Mouse (Mus musculus) MEL (cell line): ENCODE results near the gene Tmem80. TPM values are rescaled to one million over a fixed set of nuclear protein-coding genes. Genes with fewer than 3 reads are reported as not detected.

Experiments
- DNase-seq: peaks from one replicate; pipeline ENCODE4 v3.0.0; 2011; ENCODE audit warnings: low read depth, low spot score
- H3K27ac ChIP-seq: 2 replicates; pipeline ENCODE4 v1.5.1; 2012; ENCODE audit warnings: low read depth, mild to moderate bottlenecking, control low read depth, low read length, moderate library complexity; ENCODE audit not compliant: control insufficient read depth
- H3K27me3 ChIP-seq, 2 experiments: fragments of 150-350 bp in 1 of 2; sonication (generic) in 1 of 2; 2 replicates each; pipeline ENCODE4 v1.6.1; 2012; ENCODE audit warnings: low read length in 2 of 2, mild to moderate bottlenecking in 2 of 2, improper control_type of control experiment in 1 of 2, moderate library complexity in 1 of 2; ENCODE audit not compliant: insufficient read depth in 2 of 2, control insufficient read depth in 1 of 2
- H3K36me3 ChIP-seq, 2 experiments: 2 replicates each; pipeline ENCODE4 v1.6.1; 2012 to 2014; ENCODE audit warnings: low read length in 2 of 2, improper control_type of control experiment in 1 of 2, inconsistent platforms in 1 of 2, mild to moderate bottlenecking in 1 of 2; ENCODE audit not compliant: insufficient read depth in 2 of 2, control insufficient read depth in 1 of 2
- H3K4me1 ChIP-seq, 2 experiments: fragments of 150-350 bp in 1 of 2; sonication (generic) in 1 of 2; 2 replicates each; pipeline ENCODE4 v1.6.1; 2012; ENCODE audit warnings: low read length in 2 of 2, improper control_type of control experiment in 1 of 2, mild to moderate bottlenecking in 1 of 2; ENCODE audit not compliant: insufficient read depth in 2 of 2, control insufficient read depth in 1 of 2
- H3K4me3 ChIP-seq, 2 experiments: fragments of 150-350 bp in 1 of 2; sonication (generic) in 1 of 2; 2 replicates each; pipeline ENCODE4 v1.5.1; 2012; ENCODE audit warnings: low read depth in 2 of 2, low read length in 2 of 2, mild to moderate bottlenecking in 2 of 2, moderate library complexity in 2 of 2, control low read depth in 1 of 2, improper control_type of control experiment in 1 of 2; ENCODE audit not compliant: control insufficient read depth in 1 of 2, insufficient read depth in 1 of 2
- H3K79me2 ChIP-seq: 2 replicates; pipeline ENCODE4 v1.6.1; 2012; ENCODE audit warnings: mild to moderate bottlenecking, low read length, moderate library complexity; ENCODE audit not compliant: control insufficient read depth, poor library complexity, insufficient read depth
- H3K9ac ChIP-seq: 2 replicates; pipeline ENCODE4 v1.6.1; 2012; ENCODE audit warnings: low read depth, mild to moderate bottlenecking, control low read depth, low read length, moderate library complexity; ENCODE audit not compliant: control insufficient read depth, poor library complexity, severe bottlenecking
- H3K9me3 ChIP-seq: fragments of 150-350 bp; sonication (generic); replicated peaks from 2 replicates; pipeline ENCODE4 v1.6.1; 2012; ENCODE audit warnings: mild to moderate bottlenecking, low read length, improper control_type of control experiment, moderate library complexity; ENCODE audit not compliant: insufficient read depth
- BHLHE40 ChIP-seq: IDR thresholded peaks from 2 replicates; pipeline ENCODE4 v1.6.1; 2012; ENCODE audit warnings: low read depth, mild to moderate bottlenecking, inconsistent platforms, low read length, improper control_type of control experiment, borderline replicate concordance
- CHD1 ChIP-seq: IDR thresholded peaks from 2 replicates; pipeline ENCODE4 v1.6.1; 2012; ENCODE audit warnings: low read depth, mild to moderate bottlenecking, inconsistent platforms, low read length, improper control_type of control experiment
- CHD2 ChIP-seq: IDR thresholded peaks from 2 replicates; pipeline ENCODE4 v1.6.1; 2011; ENCODE audit warnings: low read length, improper control_type of control experiment
- ELF1 ChIP-seq: IDR thresholded peaks from 2 replicates; pipeline ENCODE4 v1.6.1; 2014; ENCODE audit warnings: low read depth, mild to moderate bottlenecking, inconsistent platforms, low read length, improper control_type of control experiment, moderate library complexity
- ETS1 ChIP-seq: IDR thresholded peaks from 2 replicates; pipeline ENCODE4 v1.6.1; 2012; ENCODE audit warnings: low read depth, mild to moderate bottlenecking, inconsistent platforms, low read length, improper control_type of control experiment, moderate library complexity
- GATA1 ChIP-seq: IDR thresholded peaks from 2 replicates; pipeline ENCODE4 v1.6.1; 2011; ENCODE audit warnings: low read depth, low read length, improper control_type of control experiment
- JUND ChIP-seq: IDR thresholded peaks from 2 replicates; pipeline ENCODE4 v1.6.1; 2011; ENCODE audit warnings: low read depth, mild to moderate bottlenecking, improper control_type of control experiment, low read length
- MAFK ChIP-seq: IDR thresholded peaks from 2 replicates; pipeline ENCODE4 v1.6.1; 2011; ENCODE audit warnings: low read depth, mild to moderate bottlenecking, low read length, improper control_type of control experiment, borderline replicate concordance
- MAZ ChIP-seq: IDR thresholded peaks from 2 replicates; pipeline ENCODE4 v1.6.1; 2012; ENCODE audit warnings: low read depth, mild to moderate bottlenecking, inconsistent platforms, low read length, improper control_type of control experiment
- MYB ChIP-seq: IDR thresholded peaks from 2 replicates; pipeline ENCODE4 v1.6.1; 2011; ENCODE audit warnings: mild to moderate bottlenecking, low read depth, low read length, improper control_type of control experiment
- MYC ChIP-seq: IDR thresholded peaks from 2 replicates; pipeline ENCODE4 v1.6.1; 2011; ENCODE audit warnings: low read depth, mild to moderate bottlenecking, low read length, improper control_type of control experiment, moderate library complexity
- NRF1 ChIP-seq: IDR thresholded peaks from 2 replicates; pipeline ENCODE4 v1.6.1; 2014; ENCODE audit warnings: low read depth, mild to moderate bottlenecking, inconsistent platforms, low read length, improper control_type of control experiment, moderate library complexity; ENCODE audit not compliant: poor library complexity, insufficient read depth, severe bottlenecking
- POLR2A ChIP-seq, 2 experiments: IDR thresholded peaks; 2 replicates each; pipeline ENCODE4 v1.6.1; 2011 to 2012; ENCODE audit warnings: low read length in 2 of 2, mild to moderate bottlenecking in 2 of 2, control low read depth in 1 of 2, improper control_type of control experiment in 1 of 2, low read depth in 1 of 2, moderate library complexity in 1 of 2; ENCODE audit not compliant: control insufficient read depth in 1 of 2, insufficient read depth in 1 of 2, poor library complexity in 1 of 2
- POLR2AphosphoS2 ChIP-seq: IDR thresholded peaks from 2 replicates; pipeline ENCODE4 v1.6.1; 2011; ENCODE audit warnings: low read length, improper control_type of control experiment
- RAD21 ChIP-seq: IDR thresholded peaks from 2 replicates; pipeline ENCODE4 v1.6.1; 2011; ENCODE audit warnings: mild to moderate bottlenecking, low read depth, low read length, improper control_type of control experiment
- SIN3A ChIP-seq: IDR thresholded peaks from 2 replicates; pipeline ENCODE4 v1.6.1; 2012; ENCODE audit warnings: low read length, improper control_type of control experiment, inconsistent platforms
- USF1 ChIP-seq: IDR thresholded peaks from 2 replicates; pipeline ENCODE4 v1.6.1; 2014; ENCODE audit warnings: low read depth, mild to moderate bottlenecking, inconsistent platforms, low read length, improper control_type of control experiment, moderate library complexity
- USF2 ChIP-seq, 2 experiments: IDR thresholded peaks; 2 replicates each; pipeline ENCODE4 v1.6.1; 2011 to 2012; ENCODE audit warnings: improper control_type of control experiment in 2 of 2, low read length in 2 of 2, borderline replicate concordance in 1 of 2, inconsistent platforms in 1 of 2, low read depth in 1 of 2, mild to moderate bottlenecking in 1 of 2; ENCODE audit not compliant: insufficient read depth in 1 of 2
- ZC3H11A ChIP-seq: IDR thresholded peaks from 2 replicates; pipeline ENCODE4 v1.6.1; 2012; ENCODE audit warnings: low read depth, mild to moderate bottlenecking, inconsistent platforms, low read length, improper control_type of control experiment
- ZMIZ1 ChIP-seq: IDR thresholded peaks from 2 replicates; pipeline ENCODE4 v1.6.1; 2012; ENCODE audit warnings: low read depth, mild to moderate bottlenecking, inconsistent platforms, low read length, improper control_type of control experiment, moderate library complexity
- ZNF384 ChIP-seq: IDR thresholded peaks from 2 replicates; pipeline ENCODE4 v1.6.1; 2012; ENCODE audit warnings: low read depth, mild to moderate bottlenecking, inconsistent platforms, low read length, improper control_type of control experiment
- polyA plus RNA-seq, 2 experiments: library from polyadenylated mRNA; stranded (reverse) in 1 of 2; unstranded in 1 of 2; fragments of >175 nt in 1 of 2; fragments of >200 nt in 1 of 2; gene quantifications; 2 replicates each; pipeline versions ENCODE4 v1.2.1 to v1.2.4; 2012; ENCODE audit warnings: low replicate concordance in 2 of 2, low read depth in 1 of 2; ENCODE audit not compliant: insufficient read length in 2 of 2, insufficient read depth in 1 of 2, missing spikeins in 1 of 2
- total RNA-seq: library from RNA; depleted of rRNA; stranded (reverse); fragments of 300-350 nt; gene quantifications from 2 replicates; pipeline ENCODE4 v1.2.3, GENCODE M21; 2012

Tmem80 gene
- total and polyA plus RNA-seq, 3 experiments = 12.3 to 27.7 TPM; not detected in 1

- Histone ChIP-seq H3K27me3 (no peaks in the 10 kb centered on the region), H3K27ac (no peak overlapping the region), H3K79me2 (no peaks in the 10 kb centered on the region), H3K9me3 (no peaks in the 10 kb centered on the region), H3K4me1 (no peaks in the 10 kb centered on the region), H3K4me3 (no peak overlapping the region), H3K36me3 (no peaks in the 10 kb centered on the region), H3K9ac (no peak overlapping the region)
- no peak for DNase-seq
- TF ChIP-seq RAD21 = no peak
- TF ChIP-seq MYC = no peak
- no peak for TF ChIP-seq MYB
- TF ChIP-seq ZNF384 = no peak
- TF ChIP-seq ZMIZ1 = no peak
- no peak for TF ChIP-seq CHD1
- no peak for TF ChIP-seq POLR2AphosphoS2
- TF ChIP-seq BHLHE40 = no peak
- no peak for TF ChIP-seq CHD2
These were observed 34.8 kb upstream of the Tmem80 start for GRCm38 (mm10) chr7:141292583-141293388.

DNA sequence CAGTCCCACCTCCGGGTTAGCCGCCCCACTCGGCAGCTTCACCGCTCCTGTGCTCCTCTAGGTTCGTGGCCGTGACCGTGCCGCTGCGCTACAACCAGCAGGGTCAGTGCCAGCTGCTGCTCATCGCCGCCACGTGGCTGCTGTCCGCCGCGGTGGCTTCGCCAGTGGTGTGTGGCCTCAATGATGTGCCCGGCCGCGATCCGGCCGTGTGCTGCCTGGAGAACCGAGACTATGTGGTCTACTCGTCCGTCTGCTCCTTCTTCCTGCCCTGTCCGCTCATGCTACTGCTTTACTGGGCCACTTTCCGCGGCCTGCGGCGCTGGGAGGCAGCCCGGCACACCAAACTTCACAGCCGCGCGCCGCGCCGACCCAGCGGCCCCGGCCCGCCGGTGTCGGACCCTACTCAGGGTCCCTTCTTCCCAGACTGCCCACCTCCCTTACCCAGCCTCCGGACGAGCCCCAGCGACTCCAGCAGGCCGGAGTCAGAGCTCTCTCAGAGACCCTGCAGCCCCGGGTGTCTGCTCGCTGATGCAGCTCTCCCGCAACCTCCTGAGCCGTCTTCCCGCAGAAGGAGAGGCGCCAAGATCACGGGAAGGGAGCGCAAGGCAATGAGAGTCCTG is 33.6 kb upstream of the Tmem80 start:
- Histone ChIP-seq H3K27ac (no peak overlapping the region), H3K27me3 (no peaks in the 10 kb centered on the region), H3K9ac (no peak overlapping the region), H3K36me3 (no peaks in the 10 kb centered on the region), H3K4me3 (no peak overlapping the region), H3K9me3 (no peaks in the 10 kb centered on the region), H3K4me1 (no peaks in the 10 kb centered on the region), H3K79me2 (no peaks in the 10 kb centered on the region)
- no peak for DNase-seq
- no peak for TF ChIP-seq GATA1
- no peak for TF ChIP-seq CHD2
- TF ChIP-seq ZC3H11A = no peak
- TF ChIP-seq BHLHE40 = no peak
- no peak for TF ChIP-seq USF1
- TF ChIP-seq MYB = no peak
- TF ChIP-seq JUND = no peak
- no peak for TF ChIP-seq MAZ
- no peak for TF ChIP-seq MAFK
- no peak for TF ChIP-seq CHD1
- no peak for TF ChIP-seq SIN3A
- no peak for TF ChIP-seq ETS1
- TF ChIP-seq POLR2A (IDR thresholded peaks at IDR 0.05; ENCODE audit: control insufficient read depth in 1 of 2, insufficient read depth in 1 of 2, low read depth in 1 of 2, low read length in 2 of 2, poor library complexity in 1 of 2) = no peak
- TF ChIP-seq POLR2AphosphoS2 = no peak
- no peak for TF ChIP-seq NRF1
- TF ChIP-seq ELF1 = no peak
- no peak for TF ChIP-seq USF2 (IDR thresholded peaks at IDR 0.05; ENCODE audit: borderline replicate concordance in 1 of 2, insufficient read depth in 1 of 2, low read depth in 1 of 2, low read length in 2 of 2)
